Mouse (Mus musculus) stomach, postnatal 0 days (tissue): ENCODE measurements at regions not wholly inside any gene's neighbourhood (a gene's known extent, or its start where the extent isn't known, plus 50 kb on each side); places are given as distances from the start of the nearest gene placed in this dataset.

Source experiments
- ATAC-seq: fragments of 200-750 bp; cut with Nextera tagmentation; 2 replicates; pipeline ENCODE4 v1.8.0; 2017; ENCODE audit not compliant: low FRiP score, low TSS enrichment
- DNase-seq: peaks from one replicate; pipeline ENCODE4 v3.0.0-alpha.2; 2016; ENCODE audit warnings: low spot score
- H3K27ac ChIP-seq: fragments of 300-500 bp; sonication (generic); replicated peaks from 2 replicates; pipeline ENCODE4 v1.5.1; 2014; ENCODE audit warnings: mild to moderate bottlenecking, control low read depth
- H3K27me3 ChIP-seq: fragments of 300-500 bp; sonication (generic); 2 replicates; pipeline ENCODE4 v1.6.1; 2014; ENCODE audit warnings: low read length; ENCODE audit not compliant: control insufficient read depth, insufficient read depth
- H3K36me3 ChIP-seq: fragments of 300-500 bp; sonication (generic); 2 replicates; pipeline ENCODE4 v1.6.1; 2014; ENCODE audit warnings: low read length, mixed read lengths; ENCODE audit not compliant: control insufficient read depth, insufficient read depth
- H3K4me1 ChIP-seq: fragments of 300-500 bp; sonication (generic); replicated peaks from 2 replicates; pipeline ENCODE4 v1.6.1; 2014; ENCODE audit warnings: antibody characterized with exemption; ENCODE audit not compliant: control insufficient read depth, insufficient read depth
- H3K4me2 ChIP-seq: fragments of 300-500 bp; sonication (generic); replicated peaks from 2 replicates; pipeline ENCODE4 v1.6.1; 2014; ENCODE audit warnings: low read depth, mild to moderate bottlenecking, control low read depth, moderate library complexity
- H3K4me3 ChIP-seq: fragments of 300-500 bp; sonication (generic); 2 replicates; pipeline ENCODE4 v1.5.1; 2014; ENCODE audit warnings: low read depth, low read length, control low read depth
- H3K9ac ChIP-seq: fragments of 300-500 bp; sonication (generic); 2 replicates; pipeline ENCODE4 v1.6.1; 2014; ENCODE audit warnings: mild to moderate bottlenecking, low read length, control low read depth, mixed read lengths
- H3K9me3 ChIP-seq: fragments of 300-500 bp; sonication (generic); 2 replicates; pipeline ENCODE4 v1.6.1; 2016; ENCODE audit warnings: low read length; ENCODE audit not compliant: control insufficient read depth
- CTCF ChIP-seq: IDR thresholded peaks from 2 replicates; pipeline ENCODE4 v1.5.1; 2016; ENCODE audit warnings: antibody characterized with exemption, low read depth, mild to moderate bottlenecking, moderate library complexity
- EP300 ChIP-seq: optimal IDR thresholded peaks from 2 replicates; pipeline ENCODE3; 2016; ENCODE audit warnings: antibody characterized with exemption
- WGBS: fragments of 180-500 bp; shearing (Covaris S2); extraction: QIAGEN DNeasy Blood & Tissue Kit; methylation state at CpG from one replicate; pipeline ENCODE4 v1.1.7; 2014; 5-methylcytosine and 5-hydroxymethylcytosine counted together

DNA sequence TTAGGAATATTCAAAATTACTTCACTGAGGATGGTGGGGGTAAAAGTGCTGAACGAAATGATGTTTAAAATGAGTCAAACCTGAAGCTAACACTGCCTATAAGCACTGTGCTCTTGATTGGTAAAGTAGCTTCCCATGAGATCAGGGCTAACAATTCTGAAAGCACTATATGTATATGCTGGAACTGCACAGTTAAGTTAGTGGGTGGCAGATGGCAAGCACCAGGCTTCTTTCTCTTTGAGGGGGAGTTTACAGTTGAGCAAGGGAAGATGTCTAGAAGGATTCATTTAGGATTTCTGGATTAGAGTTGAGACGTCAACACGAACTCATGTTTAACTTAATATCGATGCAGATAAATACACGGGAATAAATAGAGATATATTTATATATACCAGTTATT, 195.7 kb upstream of the Fn1 start:
- no peaks in the 10 kb centered on the region for H3K9me3 ChIP-seq
- H3K4me1 ChIP-seq, result no peaks in the 10 kb centered on the region
- H3K27ac ChIP-seq, result no peak overlapping the region
- no peak overlapping the region for H3K4me2 ChIP-seq
- no peak overlapping the region for H3K9ac ChIP-seq
- DNase-seq (no peak), ATAC-seq (no peak)
- no peaks in the 10 kb centered on the region for H3K27me3 ChIP-seq
- H3K36me3 ChIP-seq, result no peaks in the 10 kb centered on the region
- WGBS, result 57% methylated on average over 5 of the region's 5 CpGs
- H3K4me3 ChIP-seq, result no peak overlapping the region
- TF ChIP-seq CTCF, result no peak
- no peak for TF ChIP-seq EP300

DNA sequence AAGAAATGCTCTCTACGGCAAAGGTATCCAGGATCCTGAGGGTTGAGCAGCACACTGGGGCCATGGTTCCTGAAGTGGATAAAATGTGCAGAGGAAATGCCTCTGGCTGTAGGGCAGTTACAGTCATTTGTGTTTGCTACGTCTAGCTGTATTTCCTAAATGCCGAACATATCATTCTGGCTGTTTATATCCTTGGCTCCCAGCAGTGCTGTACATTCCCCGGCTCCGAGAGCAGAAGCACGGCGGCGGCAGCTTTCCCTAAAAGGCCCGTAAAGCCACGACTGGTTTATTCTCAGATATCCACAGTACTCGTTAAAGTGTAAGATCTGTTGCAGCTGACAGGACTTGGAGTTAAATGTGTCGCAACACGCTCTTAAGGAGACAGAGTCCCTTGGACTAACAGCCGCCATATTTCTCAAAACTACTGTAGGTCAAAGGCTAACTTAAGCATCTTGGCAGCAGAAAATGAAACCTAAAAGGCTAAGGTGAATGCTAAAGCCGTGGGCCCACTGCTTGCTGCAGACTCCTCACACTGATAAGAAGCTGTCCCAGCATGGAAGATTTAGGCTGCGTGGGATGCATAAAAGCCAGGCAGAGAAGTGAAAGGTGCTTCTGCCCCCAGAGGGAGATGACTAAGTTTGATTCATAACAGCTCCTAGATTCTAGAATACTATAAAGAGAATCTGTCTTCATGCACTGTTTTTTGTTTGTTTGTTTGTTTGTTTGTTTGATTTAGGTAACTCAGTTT, 192.1 kb upstream of the Fn1 start:
- no peak overlapping the region for H3K4me2 ChIP-seq
- WGBS, result 37% methylated on average over 16 of the region's 16 CpGs
- TF ChIP-seq EP300 (no peak), CTCF (peak; percentile 14; the same call in 1 of the 2 replicates)
- H3K9me3 ChIP-seq, result no peaks in the 10 kb centered on the region
- no peaks in the 10 kb centered on the region for H3K36me3 ChIP-seq
- no peaks in the 10 kb centered on the region for H3K4me1 ChIP-seq
- H3K27ac ChIP-seq, result peak overlapping the region; percentile 61
- no peaks in the 10 kb centered on the region for H3K27me3 ChIP-seq
- ATAC-seq, result peak; percentile 63; the same call in 1 of the 2 replicates
- no peak overlapping the region for H3K4me3 ChIP-seq
- no peak overlapping the region for H3K9ac ChIP-seq
- peak; percentile 16 for DNase-seq

DNA sequence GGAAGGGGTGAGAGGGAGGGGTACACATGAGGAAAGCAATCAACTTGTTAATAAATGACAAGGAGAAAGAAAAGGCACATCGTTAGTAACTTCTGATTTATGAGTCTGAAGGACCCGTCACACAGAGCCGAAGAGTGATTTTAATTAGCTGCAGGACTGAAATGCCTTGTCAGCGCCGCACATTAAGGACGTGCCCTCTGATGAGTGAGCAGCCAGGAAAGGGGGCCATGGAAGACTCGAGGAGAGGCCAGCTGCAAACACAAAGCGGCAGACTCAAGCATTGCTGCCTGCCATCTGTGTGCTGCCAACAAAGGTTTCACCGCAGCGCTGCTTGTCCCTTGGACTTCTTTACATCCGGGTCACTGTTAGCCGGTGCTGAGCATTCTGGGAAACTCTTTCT, 184.8 kb upstream of the Fn1 start:
- Histone ChIP-seq H3K4me2 (peak overlapping the region; percentile 43), H3K4me1 (no peaks in the 10 kb centered on the region), H3K27ac (0 out of 2 replicates have a peak overlapping the region, but pooled peaks have one; percentile 24), H3K9me3 (no peaks in the 10 kb centered on the region), H3K27me3 (no peaks in the 10 kb centered on the region), H3K4me3 (peak overlapping the region; percentile 6; the same call in 1 of the 2 replicates), H3K36me3 (no peaks in the 10 kb centered on the region), H3K9ac (no peak overlapping the region)
- TF ChIP-seq CTCF, result no peak
- TF ChIP-seq EP300, result no peak
- ATAC-seq, result peak; percentile 55; the same call in 1 of the 2 replicates
- peak; percentile 28 for DNase-seq
- 33% methylated on average over 12 of the region's 12 CpGs for WGBS

DNA sequence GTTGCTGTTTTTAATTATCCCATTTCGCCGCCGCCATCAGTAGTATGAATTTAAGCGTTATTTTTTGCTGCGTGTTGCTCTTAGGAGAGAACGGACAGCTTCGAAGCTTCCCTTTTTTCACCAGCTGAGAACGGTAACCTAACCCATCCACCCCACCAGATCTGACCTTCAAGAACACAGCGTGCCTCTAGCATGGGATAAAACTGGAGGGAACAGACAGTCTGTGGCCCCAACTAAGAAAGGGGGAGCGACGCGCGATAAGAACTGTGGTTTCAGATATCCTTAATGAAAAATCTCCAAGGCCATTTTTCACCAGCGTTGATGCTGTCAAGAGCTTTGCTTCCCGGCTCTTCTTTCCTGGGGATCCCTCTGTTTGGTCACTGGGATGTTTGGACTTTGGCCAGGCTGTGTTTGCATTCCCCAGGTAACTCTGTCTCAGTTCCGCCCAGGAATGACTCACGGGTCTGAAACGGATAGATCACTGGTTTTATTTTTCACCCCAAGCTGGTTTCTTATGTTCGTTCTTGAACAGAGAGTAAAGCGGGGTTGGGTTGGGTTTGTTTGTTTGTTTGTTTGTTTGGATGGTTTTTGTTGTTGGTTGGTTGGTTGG, 184.1 kb upstream of the Fn1 start:
- Histone ChIP-seq H3K27ac (no peak overlapping the region), H3K27me3 (no peaks in the 10 kb centered on the region), H3K4me1 (no peaks in the 10 kb centered on the region), H3K9me3 (no peaks in the 10 kb centered on the region), H3K36me3 (no peaks in the 10 kb centered on the region), H3K4me2 (peak overlapping the region; percentile 43), H3K9ac (no peak overlapping the region), H3K4me3 (no peak overlapping the region)
- DNase-seq (peak; percentile 79), ATAC-seq (peak; percentile 92)
- 41% methylated on average over 20 of the region's 20 CpGs for WGBS
- TF ChIP-seq CTCF (no peak), EP300 (no peak)

DNA sequence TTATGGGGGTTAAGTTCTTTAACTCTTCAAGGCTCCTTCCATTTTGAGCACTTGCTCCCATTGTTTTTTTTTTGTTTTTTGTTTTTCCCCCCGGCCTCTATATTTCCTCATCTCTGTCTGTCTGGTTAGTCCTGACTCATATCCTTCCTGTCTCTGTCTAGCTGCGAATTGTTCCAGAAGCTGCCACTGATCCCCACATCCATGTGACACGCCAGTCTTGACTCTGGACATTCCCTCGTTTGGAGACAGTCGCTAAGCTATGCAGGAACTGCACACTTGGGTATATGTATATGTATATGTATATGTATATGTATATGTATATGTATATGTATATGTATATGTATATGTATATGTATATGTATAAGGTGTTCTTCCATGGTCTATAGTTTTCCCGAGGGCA, 177.4 kb upstream of the Fn1 start:
- H3K9me3 ChIP-seq, result no peaks in the 10 kb centered on the region
- no peaks in the 10 kb centered on the region for H3K36me3 ChIP-seq
- DNase-seq (no peak), ATAC-seq (no peak)
- no peak for TF ChIP-seq EP300
- TF ChIP-seq CTCF, result no peak
- no peaks in the 10 kb centered on the region for H3K4me1 ChIP-seq
- no peak overlapping the region for H3K9ac ChIP-seq
- H3K27ac ChIP-seq, result no peak overlapping the region
- H3K4me3 ChIP-seq, result no peak overlapping the region
- no peaks in the 10 kb centered on the region for H3K27me3 ChIP-seq
- WGBS, result 83% methylated on average over 6 of the region's 6 CpGs
- no peak overlapping the region for H3K4me2 ChIP-seq

- no peak overlapping the region for H3K4me2 ChIP-seq
- ATAC-seq (no peak), DNase-seq (no peak)
- no peaks in the 10 kb centered on the region for H3K4me1 ChIP-seq
- no peak overlapping the region for H3K4me3 ChIP-seq
- no peak overlapping the region for H3K9ac ChIP-seq
- H3K36me3 ChIP-seq, result no peaks in the 10 kb centered on the region
- TF ChIP-seq EP300 (no peak), CTCF (no peak)
- WGBS, result 75% methylated on average over 5 of the region's 5 CpGs
- no peaks in the 10 kb centered on the region for H3K27me3 ChIP-seq
- H3K27ac ChIP-seq, result no peak overlapping the region
- no peaks in the 10 kb centered on the region for H3K9me3 ChIP-seq
Measured at GRCm38 (mm10) chr1:71824410-71824809, 171.4 kb upstream of the Fn1 start.
